Mouse (Mus musculus): ENCODE data around the gene Olfr888.

Gene Olfr888

DNA sequence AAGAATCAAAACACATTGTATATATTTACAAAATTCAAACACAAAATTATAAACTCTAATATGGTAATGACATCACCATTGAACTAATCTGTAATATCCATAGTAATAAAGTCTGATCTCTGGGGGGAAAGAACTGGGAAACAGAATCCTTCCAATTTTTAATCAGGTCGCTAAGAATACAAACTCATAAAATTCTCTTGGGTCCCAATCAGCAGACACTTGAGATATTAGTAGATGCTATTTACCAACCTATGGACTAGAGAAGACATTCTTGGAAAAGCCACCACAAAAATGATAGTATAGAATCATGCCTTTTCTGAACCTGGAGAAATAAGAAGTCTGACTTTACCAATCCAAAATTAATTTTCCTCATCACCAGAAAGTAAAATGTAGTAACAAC lies at the start of gene Olfr888:
TSS of gene Olfr888 (plus strand) at position 301 of the 400 bp plus-strand sequence.
- no peak for DNase-seq

DNA sequence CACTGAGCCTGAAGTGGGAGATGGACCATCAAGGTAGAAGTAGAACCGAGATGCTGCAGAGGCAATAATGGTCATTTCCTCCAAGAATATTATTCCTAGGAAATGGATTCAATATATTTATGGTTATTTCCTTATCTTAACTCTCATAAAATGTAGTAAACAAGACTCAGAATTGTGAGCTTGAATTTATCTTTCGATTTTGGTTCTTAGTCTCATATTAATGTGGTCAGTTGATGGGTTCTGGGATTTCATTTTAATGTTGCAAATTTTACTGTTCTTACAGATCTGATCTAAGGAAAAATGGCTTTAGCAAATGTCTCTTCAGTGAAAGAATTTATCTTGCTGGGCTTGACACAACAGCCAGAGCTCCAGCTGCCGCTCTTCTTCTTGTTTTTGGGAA lies 46.9 kb upstream of the Olfr888 start, which contains the start of gene Olfr885:
TSS of gene Olfr885 (plus strand) at position 301 of the 400 bp plus-strand sequence.
- no peak for DNase-seq

DNA sequence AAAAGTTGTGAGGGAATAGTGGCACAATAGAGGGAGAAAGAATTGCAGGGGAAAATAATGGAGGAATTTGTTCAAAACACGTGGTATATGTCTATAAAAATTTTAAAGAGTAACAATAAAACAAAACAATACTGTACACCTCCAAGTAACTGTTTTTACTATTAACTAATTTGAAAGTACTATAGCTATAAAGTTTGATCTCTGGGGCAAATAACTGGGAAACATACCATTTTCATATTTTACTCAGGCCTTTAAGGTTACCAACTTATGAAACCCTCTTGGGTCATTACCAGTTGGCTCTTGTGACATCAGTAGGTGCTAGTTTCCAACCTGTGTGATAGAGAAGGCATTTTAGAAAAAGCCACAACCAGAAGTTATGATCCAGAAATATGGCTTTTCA lies 24.2 kb upstream of the Olfr888 start, which contains the start of gene Olfr887:
TSS of gene Olfr887 (plus strand) at position 301 of the 400 bp plus-strand sequence.
- no peak for DNase-seq

DNA sequence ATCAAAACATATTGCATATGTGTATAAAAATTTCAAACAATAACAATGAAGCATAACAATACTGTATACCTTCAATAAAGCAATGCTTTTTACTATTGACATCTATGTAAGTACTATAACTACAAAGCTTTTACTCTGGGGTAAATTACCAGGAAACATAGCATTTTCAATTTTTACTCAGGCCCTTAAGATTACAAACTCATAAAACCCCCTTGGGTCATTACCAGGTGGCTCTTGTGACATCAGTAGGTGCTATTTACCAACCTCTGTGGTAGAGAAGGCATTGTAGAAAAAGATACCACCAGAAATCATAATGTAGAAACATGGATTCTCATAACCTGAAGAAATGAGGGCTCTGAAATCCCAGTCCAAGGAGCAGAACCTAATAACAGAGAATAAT lies 7.0 kb downstream of the Olfr888 start, which contains the start of gene Olfr889:
TSS of gene Olfr889 (plus strand) at position 301 of the 400 bp plus-strand sequence.
- no peak for DNase-seq

DNA sequence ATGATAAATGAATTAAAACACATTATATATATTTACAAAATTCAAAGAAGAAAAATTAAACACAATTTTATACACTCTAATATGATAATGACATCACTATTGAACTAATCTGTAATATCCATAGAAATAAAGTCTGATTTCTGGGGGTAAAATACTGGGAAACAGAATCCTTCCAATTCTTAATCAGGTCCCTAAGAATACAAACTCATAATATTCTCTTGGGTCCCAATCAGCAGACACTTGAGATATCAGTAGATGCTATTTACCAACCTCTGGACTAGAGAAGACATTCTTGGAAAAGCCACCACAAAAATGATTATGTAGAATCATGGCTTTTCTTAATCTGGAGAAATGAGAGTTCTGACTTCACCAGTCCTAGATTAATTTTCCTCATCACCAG lies 34.3 kb downstream of the Olfr888 start, which contains the start of gene Olfr890:
TSS of gene Olfr890 (plus strand) at position 301 of the 400 bp plus-strand sequence.
- DNase-seq, result no peak
